Mouse (Mus musculus) embryonic fibroblast, embryonic 13.5 days (primary cell): ENCODE measurements around the gene Gm28038.

ENCODE experiments used
- CTCF ChIP-seq: IDR thresholded peaks from 2 replicates; pipeline ENCODE4 v1.5.1; 2011; ENCODE audit warnings: mild to moderate bottlenecking, control low read depth, low read length, moderate library complexity, borderline replicate concordance; ENCODE audit not compliant: insufficient read depth
- POLR2A ChIP-seq: IDR thresholded peaks from 2 replicates; pipeline ENCODE4 v1.6.1; 2011; ENCODE audit warnings: low read depth, mild to moderate bottlenecking, control low read depth, low read length, moderate library complexity

DNA sequence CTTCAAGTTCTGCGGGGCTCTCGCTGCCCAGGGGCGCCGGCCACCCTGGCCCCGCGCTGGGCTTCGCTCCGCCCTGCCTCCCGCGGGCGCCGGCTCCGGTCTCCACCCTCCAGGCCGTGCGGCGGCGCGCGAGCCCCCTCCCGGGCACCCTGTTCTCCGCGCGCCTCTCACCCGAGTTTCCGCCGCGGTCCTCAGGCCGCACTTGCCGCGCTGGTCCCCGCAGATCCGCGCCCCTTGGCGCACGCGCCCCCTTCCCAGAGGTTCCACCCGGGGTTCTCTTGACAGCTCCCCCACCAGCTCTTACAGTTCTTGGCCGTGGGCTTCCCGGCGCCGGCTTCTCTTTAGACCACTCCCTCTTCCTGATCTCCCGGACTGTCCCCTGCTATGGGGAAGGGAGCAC, 43.0 kb upstream of the Gm28038 start:
- TF ChIP-seq POLR2A (no peak; the same call in 1 of the 2 replicates), CTCF (no peak)
